Mouse (Mus musculus): ENCODE data around the gene Epb41. TPM values are rescaled to one million over a fixed set of nuclear protein-coding genes. Genes with fewer than 3 reads are reported as not detected.

The Epb41 gene
- total RNA-seq, 2 experiments from 2014 or later: 26.2 to 28.4 TPM

DNA sequence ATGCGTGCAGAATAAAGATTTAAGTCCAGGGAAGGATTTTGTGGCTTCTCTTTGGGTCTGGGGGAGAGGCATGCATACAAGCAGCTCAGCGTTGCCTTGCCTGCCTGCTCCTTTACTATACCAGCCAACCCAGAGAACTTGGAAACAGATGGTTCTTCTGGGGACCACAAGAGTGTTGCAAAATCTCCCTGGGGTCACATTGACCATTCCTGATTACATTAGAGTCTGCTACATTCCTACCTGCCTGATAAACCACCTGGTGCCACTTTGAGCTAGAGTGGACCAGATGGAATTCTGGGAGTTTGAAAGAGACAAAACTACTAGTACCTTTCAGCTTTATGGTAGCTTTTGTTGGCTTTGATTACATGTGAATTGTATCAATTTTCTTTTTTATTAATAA is 198.3 kb downstream of the Epb41 start:
- intact Hi-C loops (cut with DNase I): no loop called here

DNA sequence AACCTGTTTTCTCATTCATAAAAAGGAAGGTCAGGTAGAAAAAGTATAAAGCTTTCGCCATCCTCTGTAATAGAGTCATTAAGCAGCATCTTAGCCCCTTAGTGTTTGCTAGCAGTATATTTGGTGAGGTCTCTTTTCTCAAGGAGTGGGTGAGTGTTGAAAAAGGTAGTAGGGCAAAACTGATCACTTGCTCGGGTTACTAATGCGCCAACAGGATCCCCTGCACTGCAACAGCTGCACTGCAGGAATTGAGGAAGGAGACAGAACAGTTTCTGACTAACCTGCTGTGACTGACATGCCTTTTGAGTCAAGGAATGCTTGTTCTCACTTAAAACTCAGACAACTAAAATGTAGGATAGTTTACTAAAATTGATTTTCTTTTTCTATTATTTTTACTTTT is 199.9 kb downstream of the Epb41 start:
- no peak for DNase-seq (ENCODE audit: low spot score in 2 of 2)
- intact Hi-C loops (cut with DNase I): no loop called here

More for the DNA sequence above, 198.3 kb downstream of the Epb41 start:
- DNase-seq (ENCODE audit: low spot score in 2 of 2): no peak

DNA sequence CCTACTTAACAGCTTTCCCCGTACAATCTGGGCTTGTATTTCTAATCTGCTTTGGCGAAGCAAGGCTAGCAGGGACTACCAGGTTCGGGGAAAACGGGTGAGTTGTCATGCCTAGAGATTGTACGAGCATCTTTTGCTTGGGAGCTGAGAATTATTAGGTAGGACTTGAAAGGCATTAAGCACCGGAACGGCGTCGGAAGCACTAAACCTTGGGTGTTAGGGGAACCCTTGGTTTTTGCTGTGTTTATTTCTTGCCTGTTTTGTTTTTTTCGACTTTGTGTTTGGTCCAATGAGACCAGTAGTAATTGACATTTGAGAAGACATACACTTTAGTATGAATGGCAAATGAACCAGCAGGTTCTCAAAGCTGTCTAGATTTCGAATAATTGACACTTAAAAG is 200.6 kb downstream of the Epb41 start:
- no peak for DNase-seq (ENCODE audit: low spot score in 2 of 2)
- intact Hi-C loops (cut with DNase I): no loop called here

DNA sequence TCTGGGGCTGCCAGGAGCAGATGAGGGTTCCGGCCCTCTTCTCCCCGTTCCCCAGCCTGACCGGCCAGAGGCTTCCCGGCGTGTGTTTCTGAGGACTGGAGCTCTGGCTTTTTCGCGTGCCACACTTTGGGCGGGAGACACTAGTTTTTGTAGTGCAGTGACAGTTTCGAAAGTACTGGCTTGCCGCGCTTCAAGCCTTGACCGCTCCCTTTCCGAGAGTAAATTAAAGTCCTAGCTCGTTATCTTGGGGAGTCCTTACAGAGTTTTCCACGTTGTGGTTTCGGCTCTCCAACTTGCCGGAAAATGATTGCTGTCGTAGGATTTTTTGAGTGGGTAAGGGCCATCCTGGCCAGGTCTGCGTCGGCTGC is 201.0 kb downstream of the Epb41 start:
- no peak for DNase-seq (ENCODE audit: low spot score in 2 of 2)
- intact Hi-C loops (cut with DNase I): no loop called here

Small RNA genes lying within 50 kb of the gene (microRNA-seq; reads per million reads assigned to microRNA genes)
- gene Gm27445: 0 reads per million in 2 experiments

Other genes starting within 250 kb of the Epb41 start
- 10 to 100 TPM; 63.8 to 64.9 TPM for gene Ptpru, start 237.0 kb downstream of the Epb41 start, total RNA-seq (2021)
- gene Mecr, start 231.9 kb downstream of the Epb41 start, total RNA-seq (2021): 10 to 100 TPM; 31.6 to 34.7 TPM
- gene Srsf4, start 201.7 kb downstream of the Epb41 start, total RNA-seq (2021): 10 to 100 TPM; 67.2 to 78.6 TPM
- 1 to 10 TPM; 5.9 to 6.1 TPM for gene Tmem200b, start 153.6 kb downstream of the Epb41 start, total RNA-seq (2021)
- not detected for gene Gm10300, start 624 bp downstream of the Epb41 start, total RNA-seq (2021)
- 10 to 100 TPM; 11.9 to 12.4 TPM for gene Oprd1, start 69.2 kb upstream of the Epb41 start, total RNA-seq (2021)
- 10 to 100 TPM; 40.8 to 44.5 TPM for gene Ythdf2, start 137.0 kb upstream of the Epb41 start, total RNA-seq (2021)
- gene Gmeb1, start 186.3 kb upstream of the Epb41 start, total RNA-seq (2021): 10 to 100 TPM; 25.1 to 25.9 TPM
- 10 to 100 TPM; 16.9 to 18.3 TPM for gene Taf12, start 199.1 kb upstream of the Epb41 start, total RNA-seq (2021)
- 1 to 10 TPM in 1 of 2 experiments, under 1 TPM in 1; 0.61 to 1.3 TPM for gene Rab42, start 228.1 kb upstream of the Epb41 start, total RNA-seq (2021)